Mouse (Mus musculus) bone marrow macrophage, adult 2 months (primary cell): ENCODE results near the gene Gnpat.

Experiments used
- CTCF ChIP-seq: IDR thresholded peaks from 2 replicates; pipeline ENCODE4 v1.5.1; 2012; ENCODE audit warnings: low read depth, mild to moderate bottlenecking, low read length, moderate library complexity
- POLR2A ChIP-seq: IDR thresholded peaks from 2 replicates; pipeline ENCODE4 v1.6.1; 2012; ENCODE audit warnings: mild to moderate bottlenecking, low read depth, low read length, borderline replicate concordance

DNA sequence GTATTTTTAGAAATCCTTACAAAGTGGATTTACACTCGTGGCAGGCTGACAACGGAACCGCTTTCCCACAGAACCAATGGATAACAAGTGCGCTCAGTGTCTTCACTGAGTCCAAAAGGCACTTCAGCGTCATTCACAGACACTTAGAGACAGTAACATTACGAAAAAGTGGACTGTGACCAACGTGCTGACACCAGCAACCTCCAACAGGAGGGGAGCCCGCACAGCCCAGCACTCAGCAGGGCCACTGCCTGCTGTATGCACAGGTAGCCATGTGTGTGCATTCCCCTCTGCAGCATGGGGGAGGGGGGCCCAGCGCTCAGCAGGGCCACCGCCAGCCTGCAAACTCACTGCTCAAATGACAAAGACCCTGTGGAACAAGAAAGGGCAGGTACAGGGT is 23.5 kb upstream of the Gnpat start:
- TF ChIP-seq CTCF = no peak
- no peak for TF ChIP-seq POLR2A
